Mouse (Mus musculus) liver, adult 2 months (tissue): Measurements from ENCODE around the gene Spag6. TPM values are rescaled to one million over a fixed set of nuclear protein-coding genes. Genes with fewer than 3 reads are reported as not detected.
A peak's percentile ranks its signal among the peaks of the same experiment; 100 is the strongest.

Source experiments
- DNase-seq: peaks from one replicate; pipeline ENCODE4 v3.0.0-alpha.2; 2011; ENCODE audit warnings: low read depth, low spot score; ENCODE audit errors: extremely low read depth
- H3K27ac ChIP-seq: fragments of 200-500 bp; replicated peaks from 2 replicates; pipeline ENCODE4 v1.5.1; 2012; ENCODE audit warnings: low read depth, mild to moderate bottlenecking, control low read depth, inconsistent platforms, low read length; ENCODE audit not compliant: insufficient read depth
- H3K27me3 ChIP-seq: fragments of 200-500 bp; 2 replicates; pipeline ENCODE4 v1.6.1; 2012; ENCODE audit warnings: mild to moderate bottlenecking, moderate library complexity, low read length, inconsistent platforms; ENCODE audit not compliant: control insufficient read depth, insufficient read depth
- H3K36me3 ChIP-seq: fragments of 200-500 bp; 2 replicates; pipeline ENCODE4 v1.6.1; 2012; ENCODE audit warnings: low read length, inconsistent platforms; ENCODE audit not compliant: control insufficient read depth, insufficient read depth
- H3K4me1 ChIP-seq: fragments of 200-500 bp; 2 replicates; pipeline ENCODE4 v1.6.1; 2011; ENCODE audit warnings: low read length; ENCODE audit not compliant: control insufficient read depth, insufficient read depth
- H3K4me3 ChIP-seq: fragments of 200-500 bp; 2 replicates; pipeline ENCODE4 v1.5.1; 2011; ENCODE audit warnings: low read depth, mild to moderate bottlenecking, control low read depth, low read length, moderate library complexity; ENCODE audit not compliant: insufficient read depth
- H3K79me2 ChIP-seq: fragments of 200-500 bp; 2 replicates; pipeline ENCODE4 v1.6.1; 2012; ENCODE audit warnings: inconsistent platforms, mild to moderate bottlenecking, low read length, moderate library complexity; ENCODE audit not compliant: control insufficient read depth, insufficient read depth
- H3K9ac ChIP-seq: fragments of 200-500 bp; 2 replicates; pipeline ENCODE4 v1.6.1; 2012; ENCODE audit warnings: low read depth, mild to moderate bottlenecking, control low read depth, inconsistent platforms, low read length
- CTCF ChIP-seq: fragments of 200-500 bp; IDR thresholded peaks from 2 replicates; pipeline ENCODE4 v1.5.1; 2011; ENCODE audit warnings: low read depth, low read length, control low read depth
- POLR2A ChIP-seq: fragments of 200-500 bp; IDR thresholded peaks from 2 replicates; pipeline ENCODE4 v1.6.1; 2011; ENCODE audit warnings: low read length, control low read depth; ENCODE audit not compliant: insufficient read depth; ENCODE audit errors: extremely low read depth
- WGBS: fragments of 180-500 bp; shearing (Covaris S2); methylation state at CpG from one replicate; pipeline ENCODE4 v1.1.7; 2018; 5-methylcytosine and 5-hydroxymethylcytosine counted together
- polyA plus RNA-seq: library from polyadenylated mRNA; depleted of rRNA; stranded (reverse); fragments of >200 nt; gene quantifications from 2 replicates; pipeline ENCODE4 v1.2.3, GENCODE M21; 2012
- total RNA-seq: library from RNA; depleted of rRNA; stranded (reverse); fragments of >200 nt; gene quantifications from 2 replicates; pipeline ENCODE4 v1.2.3, GENCODE M21; 2014

Gene Spag6
- total and polyA plus RNA-seq, 2 experiments = not detected

DNA sequence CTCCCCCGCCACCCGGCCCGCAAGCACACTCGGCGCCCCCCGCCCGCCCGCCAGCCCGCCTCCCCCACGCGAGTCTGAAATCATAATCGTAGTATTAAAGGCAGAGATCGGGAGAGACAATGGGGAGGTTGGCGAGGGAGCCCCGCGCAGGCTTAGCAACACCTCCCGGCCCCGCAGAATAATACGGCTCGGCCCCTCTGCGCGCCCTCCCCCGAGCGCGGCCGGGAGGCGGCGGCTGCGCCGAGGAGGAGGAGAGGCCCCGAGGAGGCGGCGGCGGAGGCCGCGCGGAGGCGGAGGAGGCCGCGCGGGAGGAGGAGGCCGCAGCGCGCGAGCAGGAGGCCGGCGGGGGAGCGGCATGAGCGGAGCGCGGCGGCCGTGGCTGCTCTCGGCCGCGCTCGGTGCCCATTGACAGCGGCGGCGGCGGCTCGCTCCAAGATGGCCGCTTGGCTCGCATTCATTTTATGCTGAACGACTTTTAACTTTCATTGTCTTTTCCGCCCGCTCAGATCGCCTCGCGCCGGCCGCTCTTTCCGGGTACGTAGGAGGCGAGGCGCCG is 16.8 kb upstream of the Spag6 start, which contains the start of gene Bmi1:
Bmi1 (plus strand) TSS at position 83 of the 556 bp plus-strand sequence.
- Histone ChIP-seq H3K9ac (peak within 1 kb of the TSS; percentile 98), H3K27me3 (peaks cover 9% of the 10 kb centered on the region), H3K4me1 (peaks cover 10% of the 10 kb centered on the region), H3K79me2 (peaks cover 5% of the 10 kb centered on the region; the same call in 1 of the 2 replicates), H3K4me3 (peak within 1 kb of the TSS; percentile 82), H3K36me3 (no peaks in the 10 kb centered on the region), H3K27ac (peak within 1 kb of the TSS; percentile 88)
- WGBS = 1% methylated on average over 68 of the region's 77 CpGs
- no peak for DNase-seq
- TF ChIP-seq POLR2A = no peak
- no peak for TF ChIP-seq CTCF

DNA sequence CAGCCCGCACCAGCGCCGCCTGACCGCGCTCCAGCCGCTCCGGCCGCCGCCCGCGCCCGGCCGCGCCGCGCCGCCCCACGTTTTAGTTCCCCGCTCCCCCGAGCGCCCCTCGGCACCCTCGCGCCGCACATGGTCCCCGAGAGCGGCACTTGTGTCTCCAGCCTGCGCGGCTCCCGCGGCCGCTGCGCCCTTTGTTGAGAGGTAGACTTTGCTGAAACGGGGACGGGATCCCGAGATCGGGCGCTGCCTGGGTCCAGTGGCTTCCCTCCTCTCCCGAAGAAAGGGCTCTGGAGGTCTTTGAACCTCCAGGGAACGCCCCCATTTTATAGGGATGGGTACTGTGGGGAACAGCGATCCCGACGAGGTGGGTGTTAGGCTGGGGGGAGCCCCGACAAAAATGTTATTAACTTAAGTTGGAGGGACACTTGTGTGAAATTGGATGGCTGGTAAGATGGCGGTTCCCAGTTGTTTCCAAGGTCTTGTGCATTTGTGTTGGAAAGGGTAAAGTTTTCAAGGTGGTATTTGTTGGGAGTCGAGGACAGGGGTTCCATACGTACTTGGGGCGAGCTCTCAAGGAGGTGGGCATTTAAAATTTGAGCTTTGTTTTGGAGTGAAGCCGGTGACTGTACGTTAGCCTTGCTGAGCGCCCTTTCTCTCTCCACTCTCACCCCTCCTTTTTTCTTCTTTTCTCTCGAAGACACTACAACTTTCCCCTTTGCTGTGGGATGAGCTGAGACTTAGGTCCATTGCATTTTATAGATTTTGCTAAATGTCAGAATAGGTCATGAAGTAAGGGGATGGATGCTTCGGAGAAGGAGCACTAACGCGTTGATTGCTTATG is 16.0 kb upstream of the Spag6 start:
- TF ChIP-seq CTCF (no peak), POLR2A (no peak)
- DNase-seq = no peak
- peaks cover 9% of the 10 kb centered on the region for H3K27me3 ChIP-seq

DNA sequence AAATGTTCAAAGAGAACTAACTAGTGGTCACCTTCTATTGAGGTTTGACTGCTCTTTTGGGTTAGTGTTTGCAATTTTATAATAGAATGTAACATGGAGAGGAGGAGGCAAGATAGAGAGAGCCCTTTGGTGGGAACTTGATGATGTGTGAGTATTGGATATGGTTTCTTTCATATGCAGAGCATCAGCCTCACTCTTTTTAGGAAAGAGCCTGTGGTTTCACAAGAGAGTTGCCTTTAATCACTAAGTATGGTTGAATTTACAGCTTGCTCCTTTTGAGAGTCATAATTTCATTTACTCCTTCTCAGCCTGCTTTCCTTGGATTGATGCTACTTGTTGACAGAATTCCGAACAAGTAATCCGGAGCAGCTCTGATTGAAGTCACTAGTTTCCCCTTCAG is 14.1 kb upstream of the Spag6 start:
- Histone ChIP-seq H3K4me3 (no peak overlapping the region), H3K9ac (no peak overlapping the region), H3K36me3 (peaks cover 13% of the 10 kb centered on the region), H3K27ac (no peak overlapping the region), H3K27me3 (peaks cover 9% of the 10 kb centered on the region), H3K4me1 (peaks cover 5% of the 10 kb centered on the region), H3K79me2 (peaks cover 5% of the 10 kb centered on the region; the same call in 1 of the 2 replicates)
- TF ChIP-seq POLR2A (no peak), CTCF (no peak)
- 99% methylated on average over 2 of the region's 2 CpGs for WGBS
- DNase-seq = no peak

More for the DNA sequence above, 16.0 kb upstream of the Spag6 start:
- Histone ChIP-seq H3K36me3 (peaks cover 5% of the 10 kb centered on the region; the same call in 1 of the 2 replicates), H3K4me3 (peak overlapping the region; percentile 82), H3K4me1 (peaks cover 10% of the 10 kb centered on the region), H3K79me2 (peaks cover 5% of the 10 kb centered on the region; the same call in 1 of the 2 replicates), H3K9ac (peak overlapping the region; percentile 91), H3K27ac (no peak overlapping the region)
- 11% methylated on average over 55 of the region's 55 CpGs for WGBS

DNA sequence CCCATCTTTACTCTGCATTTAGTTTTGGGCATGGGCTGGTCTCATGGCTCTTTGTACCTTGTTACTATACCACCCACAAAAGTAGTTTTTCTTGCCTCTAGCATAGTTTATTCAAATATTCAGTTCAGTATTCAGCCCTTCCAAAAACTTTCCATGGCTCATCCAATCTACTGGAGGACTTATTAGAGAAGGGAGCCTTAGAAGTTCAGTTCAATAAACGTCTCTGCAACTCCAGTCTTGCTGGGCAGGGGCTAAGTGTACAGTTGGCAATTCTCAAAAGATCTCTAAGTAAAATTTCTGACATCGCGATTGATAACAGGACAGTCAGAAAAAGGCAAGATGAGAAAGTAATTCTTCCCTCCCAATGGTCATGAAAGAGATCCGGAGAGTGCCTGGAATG is 13.3 kb upstream of the Spag6 start:
- no peak for DNase-seq
- 9% methylated on average over 4 of the region's 4 CpGs for WGBS
- Histone ChIP-seq H3K27ac (no peak overlapping the region), H3K4me1 (peaks cover 5% of the 10 kb centered on the region), H3K36me3 (peaks cover 13% of the 10 kb centered on the region), H3K9ac (no peak overlapping the region), H3K27me3 (peaks cover 9% of the 10 kb centered on the region), H3K79me2 (peaks cover 5% of the 10 kb centered on the region; the same call in 1 of the 2 replicates), H3K4me3 (no peak overlapping the region)
- TF ChIP-seq CTCF (no peak), POLR2A (no peak)

DNA sequence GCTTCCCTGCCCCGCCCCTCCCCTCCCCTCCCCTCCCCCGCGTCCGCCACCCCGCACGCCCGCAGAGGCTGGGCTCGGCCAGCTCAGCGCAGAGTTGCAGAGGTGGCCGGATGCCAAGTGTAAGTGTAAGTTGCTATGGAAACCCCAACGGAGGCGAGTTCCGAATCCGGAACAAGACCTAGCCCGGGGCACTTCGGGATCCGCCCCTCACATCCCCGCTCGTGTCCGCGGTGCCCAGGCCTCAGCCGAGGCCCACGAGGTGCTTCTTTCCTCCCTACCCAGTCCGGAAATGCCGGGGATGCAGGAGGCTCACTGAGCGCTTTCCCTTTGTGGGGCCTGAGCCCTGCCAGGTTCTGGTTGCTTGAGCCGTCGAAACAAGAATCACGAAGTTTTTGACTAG is 12.9 kb upstream of the Spag6 start:
- no peak overlapping the region for H3K27ac ChIP-seq
- H3K27me3 ChIP-seq = peaks cover 9% of the 10 kb centered on the region
- DNase-seq = no peak
- peaks cover 5% of the 10 kb centered on the region; the same call in 1 of the 2 replicates for H3K79me2 ChIP-seq
- H3K36me3 ChIP-seq = peaks cover 13% of the 10 kb centered on the region
- H3K9ac ChIP-seq = no peak overlapping the region
- H3K4me1 ChIP-seq = peaks cover 5% of the 10 kb centered on the region
- no peak for TF ChIP-seq POLR2A
- peak overlapping the region; percentile 24; the same call in 1 of the 2 replicates for H3K4me3 ChIP-seq
- 30% methylated on average over 28 of the region's 29 CpGs for WGBS
